Mouse (Mus musculus) bone marrow macrophage, adult 2 months (primary cell): ENCODE measurements around the gene Mybpc3.

Experiments used
- CTCF ChIP-seq: IDR thresholded peaks from 2 replicates; pipeline ENCODE4 v1.5.1; 2012; ENCODE audit warnings: low read depth, mild to moderate bottlenecking, low read length, moderate library complexity
- POLR2A ChIP-seq: IDR thresholded peaks from 2 replicates; pipeline ENCODE4 v1.6.1; 2012; ENCODE audit warnings: mild to moderate bottlenecking, low read depth, low read length, borderline replicate concordance

DNA sequence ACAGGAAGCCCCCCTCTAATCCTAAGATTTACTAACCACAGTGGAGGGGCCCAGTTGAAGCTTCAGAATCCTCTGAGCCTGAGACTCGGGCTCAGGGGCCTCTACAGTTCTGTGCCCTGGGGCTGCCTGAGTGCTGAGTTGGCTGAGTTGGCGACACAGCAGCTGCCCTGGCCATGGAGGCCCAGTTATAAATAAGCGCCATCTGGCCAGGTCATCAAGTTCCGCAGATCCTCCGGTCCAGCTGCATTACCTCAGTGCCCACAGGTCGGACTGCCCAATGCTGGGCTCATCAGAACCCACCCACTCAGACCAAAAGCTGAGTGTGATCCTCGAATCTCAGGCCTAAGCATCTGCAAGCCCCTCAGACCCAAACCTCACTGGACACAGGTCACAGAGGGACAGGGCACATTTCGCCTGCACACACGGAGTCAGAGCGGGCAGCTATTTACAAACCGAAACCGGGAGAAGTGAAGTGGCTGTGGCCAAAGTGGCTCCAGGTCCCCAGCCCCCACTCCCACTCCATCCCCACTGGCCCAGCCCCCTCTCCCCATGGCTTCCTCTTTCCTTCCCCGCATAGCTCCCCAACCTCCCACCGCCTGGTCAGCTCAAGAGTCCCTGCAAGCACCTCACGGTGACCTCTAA, 33.6 kb upstream of the Mybpc3 start:
- no peak for TF ChIP-seq POLR2A
- TF ChIP-seq CTCF: no peak
